Mouse (Mus musculus) heart, postnatal 0 days (tissue): ENCODE results near the gene Krt24. TPM values are rescaled to one million over a fixed set of nuclear protein-coding genes. Genes with fewer than 3 reads are reported as not detected.

Source experiments
- ATAC-seq: fragments of 200-750 bp; cut with Nextera tagmentation; 2 replicates; pipeline ENCODE4 v1.8.0; 2017; ENCODE audit warnings: low read depth, moderate number of reproducible peaks, moderate library complexity; ENCODE audit not compliant: insufficient read depth
- DNase-seq: peaks from one replicate; pipeline ENCODE4 v3.0.0-alpha.2; 2016; ENCODE audit warnings: low spot score
- H3K27ac ChIP-seq: fragments of 300-500 bp; sonication (generic); 2 replicates; pipeline ENCODE4 v1.5.1; 2014; ENCODE audit warnings: low read depth, mild to moderate bottlenecking
- H3K27me3 ChIP-seq: fragments of 300-500 bp; sonication (generic); 2 replicates; pipeline ENCODE4 v1.6.1; 2014; ENCODE audit warnings: low read length, mixed read lengths; ENCODE audit not compliant: control insufficient read depth, insufficient read depth
- H3K36me3 ChIP-seq: fragments of 300-500 bp; sonication (generic); replicated peaks from 2 replicates; pipeline ENCODE4 v1.6.1; 2014; ENCODE audit warnings: low read length, mixed read lengths; ENCODE audit not compliant: control insufficient read depth, insufficient read depth
- H3K4me1 ChIP-seq: fragments of 300-500 bp; sonication (generic); 2 replicates; pipeline ENCODE4 v1.6.1; 2014; ENCODE audit warnings: antibody characterized with exemption; ENCODE audit not compliant: control insufficient read depth, insufficient read depth
- H3K4me2 ChIP-seq: fragments of 300-500 bp; sonication (generic); 2 replicates; pipeline ENCODE4 v1.6.1; 2014; ENCODE audit warnings: low read depth, mild to moderate bottlenecking, low read length, moderate library complexity
- H3K4me3 ChIP-seq: fragments of 300-500 bp; sonication (generic); 2 replicates; pipeline ENCODE4 v1.5.1; 2014; ENCODE audit warnings: low read depth, low read length
- H3K9ac ChIP-seq: fragments of 300-500 bp; sonication (generic); replicated peaks from 2 replicates; pipeline ENCODE4 v1.6.1; 2014; ENCODE audit warnings: low read depth, low read length, mixed read lengths
- H3K9me3 ChIP-seq: fragments of 300-500 bp; sonication (generic); replicated peaks from 2 replicates; pipeline ENCODE4 v1.6.1; 2016; ENCODE audit warnings: low read length; ENCODE audit not compliant: control insufficient read depth
- CTCF ChIP-seq: IDR thresholded peaks from 2 replicates; pipeline ENCODE4 v1.5.1; 2016; ENCODE audit warnings: antibody characterized with exemption, control low read depth, low read depth
- EP300 ChIP-seq: IDR thresholded peaks from 2 replicates; pipeline ENCODE4 v1.6.1; 2016; ENCODE audit warnings: antibody characterized with exemption, low read depth
- WGBS: fragments of 180-500 bp; shearing (Covaris S2); extraction: QIAGEN DNeasy Blood & Tissue Kit; methylation state at CpG from one replicate; pipeline ENCODE4 v1.1.7; 2014; 5-methylcytosine and 5-hydroxymethylcytosine counted together
- polyA plus RNA-seq: library from polyadenylated mRNA; unstranded; fragments of >200 nt; fragmentation: Nextera tagmentation; extraction: Ambion mirVana; gene quantifications from 2 replicates; pipeline ENCODE4 v1.2.1, GENCODE M21; 2015
- total RNA-seq: library from RNA; depleted of rRNA; stranded (reverse); fragments of >200 nt; gene quantifications from 2 replicates; pipeline ENCODE4 v1.2.3, GENCODE M21; 2014; ENCODE audit warnings: low replicate concordance

Krt24 gene
- total and polyA plus RNA-seq, 2 experiments from 2014 or later, result not detected

DNA sequence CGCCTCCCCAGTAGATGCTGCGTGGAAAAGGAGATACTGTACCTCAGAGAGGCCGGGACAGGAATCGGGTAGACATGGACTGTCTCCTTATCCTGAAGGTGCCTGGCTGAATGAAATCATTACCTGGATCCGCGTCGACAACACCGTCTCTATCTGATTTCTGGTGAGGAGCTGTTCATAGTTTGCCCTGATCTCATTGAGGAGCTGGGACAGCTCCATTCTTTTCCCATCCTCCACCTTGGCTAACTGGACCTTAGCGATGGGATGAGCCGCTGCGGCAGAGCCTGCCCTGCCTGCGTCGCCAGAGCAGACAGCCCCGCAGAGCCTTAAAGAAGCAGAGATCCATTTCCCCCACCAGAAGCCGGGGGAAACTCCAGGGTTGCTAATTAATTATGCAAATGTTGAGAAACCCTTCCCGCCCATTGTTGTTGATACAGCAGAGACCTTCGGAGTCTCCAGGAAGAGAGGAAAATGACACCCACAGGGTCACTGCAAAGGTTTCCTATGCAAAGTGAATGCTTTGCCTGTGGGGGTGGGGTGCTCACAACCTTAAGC is 41.2 kb downstream of the Krt24 start, which contains the start of gene Krt222:
Krt222 (minus strand) TSS at position 266 of the 555 bp plus-strand sequence.
- TF ChIP-seq CTCF (no peak), EP300 (no peak)
- no peaks in the 10 kb centered on the region for H3K27me3 ChIP-seq
- H3K4me2 ChIP-seq, result peak within 1 kb of the TSS; percentile 69
- DNase-seq (no peak), ATAC-seq (peak; percentile 70)
- H3K9me3 ChIP-seq, result no peaks in the 10 kb centered on the region
- 2% methylated on average over 17 of the region's 17 CpGs for WGBS
- H3K4me1 ChIP-seq, result peaks cover 3% of the 10 kb centered on the region; the same call in 1 of the 2 replicates
- H3K36me3 ChIP-seq, result no peaks in the 10 kb centered on the region
- H3K9ac ChIP-seq, result peak within 1 kb of the TSS; percentile 54
- H3K4me3 ChIP-seq, result peak within 1 kb of the TSS; percentile 53
- H3K27ac ChIP-seq, result peak within 1 kb of the TSS; percentile 69

GRCm38 (mm10) chr11:99243200-99243819 is 41.8 kb downstream of the Krt24 start:
- peaks cover 3% of the 10 kb centered on the region; the same call in 1 of the 2 replicates for H3K4me1 ChIP-seq
- no peaks in the 10 kb centered on the region for H3K9me3 ChIP-seq
- peak overlapping the region; percentile 54; the same call in 1 of the 2 replicates for H3K9ac ChIP-seq
- DNase-seq (no peak), ATAC-seq (no peak)
- no peaks in the 10 kb centered on the region for H3K27me3 ChIP-seq
- no peaks in the 10 kb centered on the region for H3K36me3 ChIP-seq
- peak overlapping the region; percentile 53 for H3K4me3 ChIP-seq
- H3K4me2 ChIP-seq, result peak overlapping the region; percentile 69
- 50% methylated on average over 3 of the region's 3 CpGs for WGBS
- TF ChIP-seq CTCF (no peak), EP300 (no peak)
- H3K27ac ChIP-seq, result peak overlapping the region; percentile 69

- no peaks in the 10 kb centered on the region for H3K9me3 ChIP-seq
- no peak overlapping the region for H3K9ac ChIP-seq
- no peak for DNase-seq
- ATAC-seq, result no peak
- no peaks in the 10 kb centered on the region for H3K36me3 ChIP-seq
- H3K4me3 ChIP-seq, result no peak overlapping the region
- H3K27ac ChIP-seq, result no peak overlapping the region
- H3K27me3 ChIP-seq, result no peaks in the 10 kb centered on the region
- 63% methylated on average over 5 of the region's 5 CpGs for WGBS
- TF ChIP-seq EP300 (no peak), CTCF (no peak)
- H3K4me2 ChIP-seq, result no peak overlapping the region
- H3K4me1 ChIP-seq, result peaks cover 3% of the 10 kb centered on the region; the same call in 1 of the 2 replicates
These were observed 43.0 kb downstream of the Krt24 start for GRCm38 (mm10) chr11:99242056-99242455.

- DNase-seq (peak; percentile 19), ATAC-seq (no peak)
- no peak for TF ChIP-seq CTCF
- TF ChIP-seq EP300, result no peak
- WGBS, result 25% methylated on average over 14 of the region's 14 CpGs
- no peaks in the 10 kb centered on the region for H3K36me3 ChIP-seq
- no peak overlapping the region for H3K4me3 ChIP-seq
- peaks cover 3% of the 10 kb centered on the region; the same call in 1 of the 2 replicates for H3K4me1 ChIP-seq
- no peak overlapping the region for H3K27ac ChIP-seq
- no peaks in the 10 kb centered on the region for H3K9me3 ChIP-seq
- no peak overlapping the region for H3K9ac ChIP-seq
- no peaks in the 10 kb centered on the region for H3K27me3 ChIP-seq
- no peak overlapping the region for H3K4me2 ChIP-seq
These were observed 46.6 kb downstream of the Krt24 start for GRCm38 (mm10) chr11:99238468-99238867.

- Histone ChIP-seq H3K4me2 (peak overlapping the region; percentile 82), H3K4me1 (peaks cover 8% of the 10 kb centered on the region; the same call in 1 of the 2 replicates), H3K27me3 (no peaks in the 10 kb centered on the region), H3K4me3 (peak overlapping the region; percentile 96), H3K9ac (peak overlapping the region; percentile 99), H3K36me3 (peaks cover 15% of the 10 kb centered on the region; the same call in 1 of the 2 replicates), H3K9me3 (no peaks in the 10 kb centered on the region), H3K27ac (peak overlapping the region; percentile 97)
- ATAC-seq, result no peak; the same call in 1 of the 2 replicates
- no peak for TF ChIP-seq CTCF
- no peak for TF ChIP-seq EP300
- no peak for DNase-seq
- WGBS, result 23% methylated on average over 15 of the region's 15 CpGs
These were observed 53.8 kb downstream of the Krt24 start for GRCm38 (mm10) chr11:99231049-99231816.
